Mouse (Mus musculus): ENCODE data around the gene Csmd2.
"Not testable (repeated sequence)": the region's sequence is repeated elsewhere in the genome, so short reads cannot be mapped to it uniquely, and the experiment has no call there.

The Csmd2 gene

DNA sequence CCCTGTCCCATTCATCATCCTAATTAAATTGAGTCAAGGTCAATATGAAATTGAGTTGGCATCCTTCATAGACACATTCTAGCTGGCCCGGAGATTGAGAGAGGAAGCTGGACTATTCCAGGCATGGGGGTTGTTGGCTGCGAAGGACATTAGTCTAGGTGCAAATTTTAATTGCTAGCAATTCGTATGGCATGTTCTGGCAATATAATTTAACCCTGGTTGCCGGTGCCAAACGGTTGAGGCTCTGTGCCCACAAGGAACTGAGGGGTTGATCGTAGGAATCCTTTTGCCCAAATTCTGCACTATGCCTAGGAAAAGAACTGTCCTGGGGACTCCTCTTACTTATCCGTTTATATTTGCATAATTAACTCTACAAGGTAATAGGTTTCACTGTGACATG is 496.2 kb downstream of the Csmd2 start:
- no peak for DNase-seq (ENCODE audit: low read depth, low spot score)

DNA sequence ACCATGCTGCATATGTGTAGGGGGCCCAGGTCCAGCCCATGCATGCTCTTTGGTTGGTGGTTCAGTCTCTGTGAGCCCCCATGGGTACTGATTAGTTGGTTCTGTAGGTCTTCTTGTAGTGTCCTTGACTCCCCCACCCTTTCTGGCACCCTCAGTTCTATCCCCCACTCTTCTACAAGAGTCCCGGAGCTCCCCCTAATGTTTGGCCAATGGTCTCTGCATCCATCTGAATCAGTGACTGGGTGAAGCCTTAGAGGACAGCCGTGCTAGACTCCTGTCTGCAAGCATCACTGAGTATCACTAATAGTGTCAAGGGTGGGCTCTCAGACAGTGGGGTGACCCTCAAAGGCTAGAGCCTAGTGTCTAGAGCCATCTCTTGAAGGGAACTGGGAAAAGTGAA is 497.0 kb downstream of the Csmd2 start:
- DNase-seq (ENCODE audit: low read depth, low spot score), result no peak

DNA sequence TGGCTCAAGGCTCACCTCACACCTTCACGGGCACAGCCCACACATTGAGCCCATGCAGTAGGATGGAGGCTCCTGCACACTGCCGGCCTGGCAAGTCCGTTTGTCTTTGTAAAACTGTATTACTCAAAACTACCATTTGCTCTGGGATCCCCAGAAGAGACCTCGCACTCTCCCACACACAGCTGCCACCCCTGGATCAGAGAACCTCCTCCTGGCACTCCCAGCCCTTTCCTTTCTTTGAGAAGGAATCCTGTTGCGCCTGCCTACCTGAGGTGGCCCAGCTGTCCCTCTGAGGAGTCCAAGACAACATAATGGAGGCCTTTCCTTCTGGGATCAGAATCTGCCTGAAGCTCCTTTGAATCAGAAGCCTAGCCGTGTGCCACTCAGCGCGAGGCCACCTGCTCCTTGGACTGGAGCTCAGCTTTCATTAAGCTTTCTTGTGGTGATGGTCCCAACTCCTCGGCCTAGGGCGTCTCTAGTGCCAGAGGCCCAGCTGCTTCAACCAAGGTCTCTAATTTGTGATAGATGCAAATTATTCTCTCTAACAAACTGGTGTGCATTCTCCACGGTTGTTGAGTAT is 502.0 kb downstream of the Csmd2 start:
- no peak for DNase-seq (ENCODE audit: low read depth, low spot score)

DNA sequence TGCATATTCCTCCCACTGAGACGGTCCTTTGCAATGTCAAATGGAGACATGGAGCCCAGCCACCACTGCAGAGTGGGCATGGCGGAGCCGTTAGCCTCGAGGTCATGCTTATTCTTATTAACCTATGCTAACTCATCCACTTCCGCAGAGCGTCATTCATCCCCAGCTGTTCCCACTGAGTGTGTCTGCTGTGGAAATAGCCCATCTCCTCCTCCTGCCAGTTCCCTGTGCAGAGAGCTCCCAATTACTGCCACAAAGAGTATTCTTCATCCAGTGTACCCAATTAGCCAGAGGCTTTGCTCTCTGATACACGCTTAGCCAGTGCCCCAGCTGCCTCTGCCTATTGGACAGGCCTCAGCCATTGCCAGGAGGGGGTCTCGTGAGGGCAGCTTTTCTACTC is 504.4 kb downstream of the Csmd2 start:
- DNase-seq (ENCODE audit: low read depth, low spot score), result no peak

DNA sequence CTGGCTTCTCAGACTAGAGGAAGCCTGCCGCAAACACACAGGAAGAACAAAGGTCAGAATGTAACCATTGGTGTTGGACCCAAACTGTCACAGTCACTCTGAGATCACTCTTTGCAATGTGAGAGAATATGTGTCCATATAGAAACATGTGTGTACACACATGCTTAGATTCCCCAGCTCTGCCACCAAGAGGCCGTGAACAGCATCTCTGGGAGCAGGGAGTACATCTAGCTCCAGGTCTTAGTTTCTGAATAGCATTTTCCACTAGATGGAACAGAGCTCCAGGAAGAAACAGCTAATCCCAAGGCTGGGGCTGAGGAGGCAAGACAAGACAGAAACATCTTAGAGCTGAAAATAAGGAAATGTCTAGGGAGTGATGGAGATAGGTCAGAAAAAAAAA is 512.3 kb downstream of the Csmd2 start:
- no peak for DNase-seq (ENCODE audit: low read depth, low spot score)

DNA sequence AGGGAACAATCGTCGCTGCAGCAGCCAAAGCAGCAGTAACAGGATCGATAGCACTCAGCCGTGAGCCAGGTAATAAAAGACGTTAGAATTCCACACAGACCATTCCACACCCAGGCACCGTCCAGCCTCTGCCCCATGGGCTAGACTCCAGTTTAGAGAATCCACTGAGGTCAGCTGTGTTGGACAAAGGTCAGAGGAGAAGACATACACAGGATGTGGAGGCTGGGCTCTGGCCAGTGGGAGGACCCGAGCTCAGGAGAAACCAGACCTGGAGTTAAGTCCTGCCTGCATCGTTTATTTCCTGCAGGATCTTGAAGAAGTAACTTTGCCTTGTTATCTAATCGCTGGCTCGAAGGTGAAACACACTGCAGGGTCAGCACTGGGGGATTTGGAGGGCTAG is 519.2 kb downstream of the Csmd2 start:
- no peak for DNase-seq (ENCODE audit: low read depth, low spot score)

DNA sequence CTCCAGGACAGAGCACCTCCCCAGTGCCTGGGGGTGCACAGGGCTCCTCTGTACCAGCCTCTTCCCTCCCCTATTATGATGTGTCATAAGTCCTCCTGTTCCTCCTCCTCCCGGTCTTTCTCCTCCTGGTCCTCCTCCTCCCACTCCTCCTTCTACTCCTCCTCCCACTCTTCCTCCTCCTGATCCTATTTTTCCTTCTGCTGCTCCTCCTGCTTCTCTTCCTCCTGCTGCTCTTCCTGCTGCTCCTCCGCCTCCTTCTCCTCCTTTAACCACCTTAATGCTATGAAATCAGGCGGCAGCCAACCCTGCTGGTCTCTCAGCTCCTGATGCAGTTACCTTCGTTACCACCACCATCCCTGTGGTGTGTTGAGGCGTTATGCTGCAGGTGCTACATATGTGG is 522.2 kb downstream of the Csmd2 start:
- DNase-seq (ENCODE audit: low read depth, low spot score), result no peak

DNA sequence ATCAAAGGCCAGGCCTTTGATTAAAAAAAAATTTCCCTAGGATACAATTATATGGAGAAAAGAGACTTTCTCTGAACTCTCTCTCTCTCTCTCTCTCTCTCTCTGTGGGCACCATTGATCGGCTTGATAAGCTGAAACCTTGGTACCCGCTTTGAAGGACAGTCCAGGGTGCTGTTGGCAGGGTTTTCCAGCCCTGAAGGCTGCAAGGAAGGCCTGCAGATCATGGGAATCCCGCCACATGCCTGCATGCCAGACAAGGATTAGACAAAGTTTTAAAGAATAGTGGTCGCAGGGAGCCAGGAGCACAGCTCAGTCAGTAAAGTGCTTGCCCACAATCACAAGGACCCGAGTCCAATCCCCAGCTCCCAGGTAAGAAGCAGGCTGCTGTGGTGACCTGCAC is 526.8 kb downstream of the Csmd2 start:
- no peak for DNase-seq (ENCODE audit: low read depth, low spot score)

DNA sequence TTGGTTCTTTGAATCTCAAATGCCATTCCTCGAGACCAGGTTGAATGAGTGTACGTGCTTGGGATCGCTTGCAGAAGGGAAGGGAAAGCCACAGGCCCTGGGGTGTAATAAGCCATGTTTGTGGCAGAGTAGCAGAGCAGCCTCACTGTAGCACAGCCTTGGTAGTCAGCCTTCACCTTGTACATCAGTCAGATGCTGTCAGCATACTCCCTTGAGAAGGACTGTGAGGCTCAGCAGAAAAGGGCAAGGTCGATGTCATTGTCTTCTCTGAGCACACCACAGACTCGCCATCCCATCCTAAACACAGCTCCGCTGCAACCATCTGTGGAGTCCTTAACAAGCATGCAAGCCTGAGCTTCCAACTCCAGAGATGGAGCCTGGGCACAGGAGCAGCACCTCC is 533.6 kb downstream of the Csmd2 start:
- DNase-seq (ENCODE audit: low read depth, low spot score), result no peak

DNA sequence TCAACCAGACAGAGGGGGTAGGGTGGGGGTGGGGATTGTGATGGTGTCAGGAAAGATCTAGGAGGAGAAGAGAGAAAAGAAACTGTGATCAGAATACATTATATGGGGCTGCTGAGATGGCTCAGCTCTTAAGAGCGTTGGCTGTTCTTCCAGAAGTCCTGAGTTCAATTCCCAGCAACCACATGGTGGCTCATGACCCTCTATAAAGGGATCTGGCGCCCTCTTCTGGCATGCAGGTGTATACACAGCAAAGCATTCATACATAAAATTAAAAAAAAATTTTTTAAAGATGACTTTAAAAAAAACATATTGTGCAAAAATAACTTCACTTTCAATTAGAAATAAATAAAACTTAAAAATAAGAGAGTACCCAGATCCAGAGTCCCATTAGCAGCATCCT is 555.7 kb downstream of the Csmd2 start:
- no peak for DNase-seq (ENCODE audit: low read depth, low spot score)

DNA sequence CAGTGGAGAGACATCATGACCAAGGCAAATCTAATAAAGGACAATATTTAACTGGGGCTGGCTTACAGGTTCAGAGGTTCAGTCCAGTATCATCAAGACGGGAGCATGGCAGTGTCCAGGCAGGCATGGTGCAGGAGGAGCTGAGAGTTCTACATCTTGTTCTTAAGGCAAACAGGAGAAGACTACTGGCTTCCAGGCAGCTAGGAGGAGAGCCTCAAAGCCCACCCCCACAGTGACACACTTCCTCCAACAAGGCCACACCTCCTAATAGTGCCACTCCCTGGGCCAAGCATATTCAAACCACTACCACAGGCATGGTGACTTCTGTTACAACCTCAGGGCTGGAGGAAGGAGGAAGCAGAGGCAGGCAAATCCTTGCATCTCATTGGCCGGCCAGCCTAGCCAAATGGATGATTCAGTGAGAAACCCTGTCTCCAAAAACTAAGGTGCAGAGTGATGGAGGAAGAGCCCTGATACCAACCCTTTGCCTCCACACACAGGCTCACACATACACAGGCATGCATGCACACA is 556.4 kb downstream of the Csmd2 start:
- not testable (repeated sequence) for DNase-seq (ENCODE audit: low read depth, low spot score)

DNA sequence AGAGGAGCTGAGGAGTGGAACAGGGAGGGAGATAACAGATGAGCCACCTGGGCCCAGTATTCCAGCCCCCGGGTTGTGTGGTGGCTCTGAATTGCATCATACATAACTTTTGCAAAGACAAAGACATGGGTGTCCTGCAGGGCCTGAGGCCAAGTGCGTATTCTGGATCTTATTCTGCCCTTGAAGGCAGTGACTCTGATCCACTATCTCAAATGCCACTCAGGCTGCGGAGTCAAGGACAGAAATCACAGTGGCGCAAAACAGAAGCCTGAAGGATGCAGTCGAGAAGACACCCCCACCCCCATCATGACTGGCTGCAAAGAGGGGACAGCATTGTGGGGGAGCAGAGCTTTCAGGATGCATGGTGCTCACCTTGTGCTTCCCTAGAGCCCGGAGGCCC is 563.1 kb downstream of the Csmd2 start:
- DNase-seq (ENCODE audit: low read depth, low spot score), result no peak

DNA sequence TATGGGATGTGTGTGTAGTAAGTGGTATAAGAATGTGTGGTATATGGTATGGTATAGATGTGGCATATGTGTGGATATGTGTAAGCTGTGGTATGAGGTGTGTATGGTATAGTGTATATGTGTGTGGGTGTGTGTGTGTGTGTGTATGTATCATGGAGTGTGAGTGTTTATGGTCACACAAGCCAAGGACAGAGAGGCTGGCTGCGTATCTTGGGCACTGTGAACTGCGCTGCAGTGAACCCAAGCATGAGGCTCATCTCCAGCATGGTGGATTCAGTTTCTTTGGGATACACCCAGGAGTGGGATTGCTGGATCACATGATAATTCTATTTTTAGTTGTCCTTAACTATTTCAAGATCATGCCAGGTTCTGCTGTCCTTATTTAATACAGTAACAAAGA is 566.5 kb downstream of the Csmd2 start:
- no peak for DNase-seq (ENCODE audit: low read depth, low spot score)

DNA sequence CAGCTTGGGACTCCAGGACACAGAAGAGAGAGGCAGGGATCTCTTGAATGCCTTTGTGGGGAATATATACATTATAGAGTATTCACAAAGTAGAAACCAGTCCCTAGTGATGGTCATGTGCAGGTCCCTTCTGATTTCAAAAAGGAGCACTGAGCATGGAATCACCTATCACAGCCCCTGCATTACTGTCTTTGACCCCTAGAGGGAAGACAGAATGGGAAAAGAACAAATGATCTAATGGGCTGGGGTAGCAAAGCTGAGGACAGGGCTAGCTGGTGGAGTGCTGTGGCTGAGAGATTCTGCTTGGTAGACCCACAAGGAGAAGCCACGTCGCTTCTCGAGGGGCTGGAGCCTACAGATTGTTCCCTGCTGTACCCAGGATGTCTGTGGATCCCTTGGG is 572.7 kb downstream of the Csmd2 start:
- DNase-seq (ENCODE audit: low read depth, low spot score), result no peak

DNA sequence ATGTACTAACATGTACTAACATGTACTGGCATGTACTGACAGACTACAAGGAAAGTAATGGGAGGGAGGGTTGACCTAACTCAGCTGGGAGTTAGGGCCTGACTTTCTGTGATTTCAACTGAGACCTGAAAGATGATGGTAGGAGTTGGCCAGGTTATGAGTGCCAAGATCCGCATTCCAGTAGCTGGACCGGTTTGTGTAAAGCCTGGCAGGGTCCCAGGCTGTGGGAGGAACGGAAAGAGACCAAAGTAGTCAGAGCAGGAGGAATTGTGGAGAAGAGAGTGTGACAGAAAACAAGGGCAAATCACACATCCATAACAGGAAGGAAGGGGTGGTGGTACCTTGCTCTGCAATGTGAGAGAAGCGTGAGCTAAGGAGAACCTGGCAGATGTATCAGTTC is 588.2 kb downstream of the Csmd2 start:
- no peak for DNase-seq (ENCODE audit: low read depth, low spot score)

DNA sequence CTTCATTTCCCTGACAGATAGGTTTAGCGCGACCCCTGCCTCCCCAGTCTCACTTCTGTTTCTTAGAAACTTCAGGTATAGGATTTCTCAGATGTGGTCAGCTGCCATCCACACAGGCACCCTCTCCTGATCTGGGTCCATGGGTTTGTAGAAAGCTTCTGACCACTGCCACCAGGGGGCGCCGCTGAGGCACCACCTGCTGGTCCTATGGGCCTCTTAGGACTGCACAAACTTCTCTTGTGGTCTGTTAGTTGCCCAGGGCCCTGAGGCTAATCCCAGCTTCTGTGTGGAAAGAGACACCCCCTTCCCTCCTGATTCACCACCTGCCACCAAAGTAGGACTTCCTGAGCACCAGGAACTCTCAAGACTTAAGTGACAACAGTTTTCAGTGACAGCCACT is 591.5 kb downstream of the Csmd2 start:
- peak; percentile 22 for DNase-seq (ENCODE audit: low read depth, low spot score)

DNA sequence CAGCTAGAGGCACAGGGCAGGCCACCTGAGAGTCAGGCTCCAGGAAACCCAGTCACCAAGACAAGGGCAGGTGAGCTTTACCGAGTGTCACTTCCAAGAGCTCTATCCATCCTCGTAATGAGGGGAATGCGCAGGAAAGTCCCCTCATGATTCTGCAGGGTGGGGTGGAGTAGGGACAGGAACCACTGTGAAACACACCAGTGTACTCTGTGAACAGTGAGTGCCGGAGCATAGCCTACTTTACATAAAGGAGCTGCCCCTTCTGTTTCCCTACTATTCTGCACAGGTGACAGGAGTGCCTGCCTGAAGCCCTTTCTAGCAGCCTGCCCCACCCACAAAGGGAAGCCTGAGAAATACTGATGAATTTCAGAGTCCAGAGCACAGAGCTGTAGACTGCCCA is 605.6 kb downstream of the Csmd2 start:
- no peak for DNase-seq (ENCODE audit: low read depth, low spot score)

DNA sequence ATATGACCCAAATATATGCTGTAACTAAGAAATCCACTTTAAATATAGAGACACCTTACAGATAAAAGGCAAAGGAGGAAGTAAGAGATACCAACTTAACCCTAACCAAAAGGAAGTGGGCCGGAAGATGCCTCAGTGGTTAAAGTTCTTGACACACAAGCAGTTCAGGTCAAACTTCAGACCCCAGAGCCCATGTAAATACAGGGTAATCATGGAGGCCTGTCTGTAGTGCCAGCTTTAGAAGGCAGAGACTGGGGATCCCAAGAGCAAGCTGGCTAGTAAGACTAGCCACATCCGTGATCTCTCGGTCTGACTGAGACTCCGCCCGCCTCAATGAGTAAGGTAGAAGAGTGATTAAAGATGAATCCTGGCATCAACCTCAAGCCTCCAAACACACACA is 606.4 kb downstream of the Csmd2 start:
- DNase-seq (ENCODE audit: low read depth, low spot score), result no peak

DNA sequence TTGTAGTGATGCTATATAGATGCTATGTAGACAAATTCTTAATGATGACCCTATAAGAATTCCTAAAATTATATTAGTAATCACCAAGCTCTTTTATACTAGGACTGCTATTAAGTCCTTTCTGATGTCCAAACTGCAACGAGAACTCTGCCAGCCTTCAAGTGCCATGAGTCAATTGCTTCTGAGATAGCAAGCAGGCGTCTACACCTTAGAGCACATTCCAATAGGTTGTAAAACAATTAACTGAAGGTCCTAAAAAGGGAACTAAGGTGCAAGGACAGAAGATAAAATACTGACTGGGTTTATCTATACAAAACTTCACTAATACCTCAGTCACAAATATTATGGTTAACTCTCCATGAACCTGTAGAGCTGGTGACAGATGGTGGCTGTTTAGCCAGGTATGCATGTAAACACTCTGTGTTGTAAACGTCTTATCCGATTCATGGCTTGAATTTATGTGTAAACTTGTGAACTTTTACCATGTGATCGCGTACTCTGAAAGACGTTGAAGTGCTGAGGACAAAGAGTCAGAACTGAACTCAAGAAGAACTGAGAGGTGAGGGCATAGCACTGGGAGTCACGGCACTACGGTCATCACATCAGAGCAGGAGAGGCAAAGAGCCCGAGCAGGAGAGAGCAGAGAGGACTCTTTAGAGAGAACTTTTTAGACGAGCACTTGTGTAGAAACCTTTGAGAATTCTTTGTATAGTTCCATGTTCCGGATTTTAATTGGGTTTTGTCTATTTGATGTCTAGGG is 610.3 kb downstream of the Csmd2 start:
- DNase-seq (ENCODE audit: low read depth, low spot score), result no peak

DNA sequence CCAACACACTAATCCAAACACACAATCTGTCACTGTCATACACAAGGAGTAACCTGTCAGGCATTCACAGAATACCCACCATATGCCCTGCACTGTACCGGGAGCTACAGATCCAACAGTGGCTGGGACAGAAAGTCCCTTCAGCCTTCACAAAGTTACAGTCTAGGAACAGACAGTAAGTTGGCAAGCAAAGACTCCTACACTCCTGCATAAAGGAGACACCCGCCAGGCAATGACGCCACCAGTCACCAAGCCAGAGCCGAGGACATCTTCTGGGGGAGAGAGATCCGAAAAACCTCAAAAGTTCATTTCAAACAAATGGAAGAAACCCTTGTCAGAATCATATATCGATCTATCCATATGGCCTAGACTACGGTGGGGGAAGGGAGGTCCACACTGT is 618.9 kb downstream of the Csmd2 start:
- DNase-seq (ENCODE audit: low read depth, low spot score), result no peak

DNA sequence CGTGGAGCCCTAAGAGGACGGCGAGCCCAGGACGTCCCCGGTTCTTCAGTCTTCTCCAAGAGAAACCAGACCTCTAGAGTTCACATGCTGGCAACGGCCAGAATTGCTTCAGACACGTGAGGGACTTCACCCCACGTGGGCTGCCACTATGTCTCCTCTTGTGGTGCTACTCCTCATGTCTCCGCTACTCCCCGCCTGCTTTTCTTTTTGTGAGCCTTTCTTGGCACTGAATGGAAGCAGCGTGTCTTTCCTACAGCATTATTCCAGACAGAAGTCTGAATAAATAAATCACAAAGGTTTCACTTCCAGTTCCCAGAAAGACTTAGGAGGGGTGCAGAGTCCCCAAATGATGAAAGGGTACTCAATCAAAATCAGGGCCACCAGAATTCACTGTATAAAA is 620.0 kb downstream of the Csmd2 start:
- no peak for DNase-seq (ENCODE audit: low read depth, low spot score)

DNA sequence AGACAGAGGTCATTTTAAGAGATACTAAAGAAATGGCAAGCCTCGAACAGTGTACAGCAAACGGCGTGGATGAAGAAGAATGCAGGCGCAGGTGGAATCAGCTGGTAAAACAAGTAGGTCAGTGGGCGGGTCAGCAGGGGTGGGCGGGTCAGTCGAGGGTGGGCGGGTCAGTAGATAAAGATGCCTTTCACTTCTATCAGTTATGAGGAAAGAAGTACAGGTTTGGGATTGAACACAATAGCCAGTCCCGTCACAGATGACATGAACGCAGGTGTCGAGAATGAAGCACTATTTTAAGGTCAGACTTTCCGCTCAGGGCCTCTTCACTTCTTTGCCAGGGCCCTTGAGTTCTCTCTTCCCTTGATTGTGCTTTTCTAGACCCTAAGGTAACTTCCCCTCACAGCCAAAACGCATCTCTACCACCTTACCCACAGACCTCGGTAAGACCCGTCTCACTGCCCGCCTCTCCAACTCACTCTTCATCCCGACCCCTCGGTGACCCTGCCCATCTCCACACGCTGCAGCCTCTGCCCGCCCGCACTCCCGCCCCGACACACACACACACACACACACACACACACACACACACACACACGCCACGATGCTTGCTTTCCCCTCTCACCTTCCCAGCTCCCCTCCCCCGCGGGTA is 621.7 kb downstream of the Csmd2 start:
- peak; percentile 22 for DNase-seq (ENCODE audit: low read depth, low spot score)

DNA sequence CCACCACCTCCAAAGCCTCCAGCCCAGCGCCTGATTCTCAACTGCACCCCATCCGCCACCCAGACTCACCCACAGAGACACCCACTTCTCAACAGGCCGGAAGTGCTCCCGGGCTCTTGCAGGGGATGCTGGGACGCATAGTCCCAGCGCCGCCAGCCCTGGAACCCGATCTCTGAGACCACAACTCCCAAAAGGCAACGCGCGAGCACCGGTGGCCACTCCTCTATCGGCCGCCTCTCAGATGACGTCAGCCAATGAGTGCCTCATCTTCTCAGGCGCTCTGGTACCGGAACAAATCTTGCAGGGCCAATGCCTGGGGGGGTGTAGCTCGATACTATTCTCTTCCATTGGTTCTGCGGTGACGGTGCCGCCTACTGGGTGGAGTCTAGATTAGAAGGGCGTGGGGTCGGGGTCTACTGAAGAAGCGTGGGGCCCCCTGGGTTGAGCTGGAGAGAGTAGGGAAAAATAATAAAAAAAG is 622.3 kb downstream of the Csmd2 start, which contains the start of gene Zscan20:
Zscan20 (minus strand) TSS at position 174 of the 478 bp plus-strand sequence.
- peak; percentile 88 for DNase-seq (ENCODE audit: low read depth, low spot score)

All from c-Kit-negative CD71-positive TER-119-positive erythroid progenitor cells, embryonic 14.5 days (primary cell).